Mouse (Mus musculus) liver, adult 2 months (tissue): ENCODE measurements around the gene Bach2.

Experiments used
- CTCF ChIP-seq: fragments of 200-500 bp; IDR thresholded peaks from 2 replicates; pipeline ENCODE4 v1.5.1; 2011; ENCODE audit warnings: low read depth, low read length, control low read depth
- POLR2A ChIP-seq: fragments of 200-500 bp; IDR thresholded peaks from 2 replicates; pipeline ENCODE4 v1.6.1; 2011; ENCODE audit warnings: low read length, control low read depth; ENCODE audit not compliant: insufficient read depth; ENCODE audit errors: extremely low read depth

- TF ChIP-seq POLR2A (no peak), CTCF (no peak)
Measured at GRCm38 (mm10) chr4:32209995-32210394, 28.6 kb upstream of the Bach2 start.
